Mouse (Mus musculus) liver, embryonic 13.5 days (tissue): ENCODE results near the gene Gdap1l1. TPM values are rescaled to one million over a fixed set of nuclear protein-coding genes. Genes with fewer than 3 reads are reported as not detected.
A peak's percentile ranks its signal among the peaks of the same experiment; 100 is the strongest.

Experiments
- ATAC-seq: fragments of 200-750 bp; cut with Nextera tagmentation; 2 replicates; pipeline ENCODE4 v1.8.0; 2017; ENCODE audit warnings: low read depth, mild to moderate bottlenecking, moderate number of reproducible peaks, moderate library complexity
- DNase-seq: peaks from one replicate; pipeline ENCODE4 v3.0.0; 2022
- H3K27ac ChIP-seq: fragments of 300-500 bp; sonication (generic); 2 replicates; pipeline ENCODE4 v1.5.1; 2015; ENCODE audit warnings: moderate library complexity, mild to moderate bottlenecking, inconsistent platforms
- H3K27me3 ChIP-seq: fragments of 300-500 bp; sonication (generic); 2 replicates; pipeline ENCODE4 v1.6.1; 2015; ENCODE audit warnings: mild to moderate bottlenecking, inconsistent platforms
- H3K36me3 ChIP-seq: fragments of 300-500 bp; sonication (generic); 2 replicates; pipeline ENCODE4 v1.6.1; 2015; ENCODE audit warnings: mild to moderate bottlenecking, inconsistent platforms
- H3K4me1 ChIP-seq: fragments of 300-500 bp; sonication (generic); replicated peaks from 2 replicates; pipeline ENCODE4 v1.6.1; 2015; ENCODE audit warnings: inconsistent platforms
- H3K4me2 ChIP-seq: fragments of 300-500 bp; sonication (generic); 2 replicates; pipeline ENCODE4 v1.6.1; 2015; ENCODE audit warnings: inconsistent platforms, mild to moderate bottlenecking, moderate library complexity
- H3K4me3 ChIP-seq: fragments of 300-500 bp; sonication (generic); replicated peaks from 2 replicates; pipeline ENCODE4 v1.5.1; 2015; ENCODE audit warnings: mild to moderate bottlenecking, inconsistent platforms
- H3K9ac ChIP-seq: fragments of 300-500 bp; sonication (generic); 2 replicates; pipeline ENCODE4 v1.6.1; 2015; ENCODE audit warnings: mild to moderate bottlenecking, inconsistent platforms
- H3K9me3 ChIP-seq: fragments of 300-500 bp; sonication (generic); replicated peaks from 2 replicates; pipeline ENCODE4 v1.6.1; 2016; ENCODE audit warnings: inconsistent platforms
- WGBS: fragments of 180-500 bp; shearing (Covaris S2); methylation state at CpG from one replicate; pipeline ENCODE4 v1.1.7; 2015; ENCODE audit not compliant: insufficient replicate concordance; 5-methylcytosine and 5-hydroxymethylcytosine counted together
- polyA plus RNA-seq: library from polyadenylated mRNA; unstranded; fragments of >200 nt; fragmentation: Nextera tagmentation; extraction: Ambion mirVana; gene quantifications from 2 replicates; pipeline ENCODE4 v1.2.1, GENCODE M21; 2015

The Gdap1l1 gene
- polyA plus RNA-seq, 1 experiment from 2014 or later: 0.35 TPM

- H3K9ac ChIP-seq: no peak within 1 kb of the TSS
- DNase-seq (no peak), ATAC-seq (no peak)
- H3K27me3 ChIP-seq: no peaks in the 10 kb centered on the region; the same call in 1 of the 2 replicates
- H3K4me1 ChIP-seq: peaks cover 20% of the 10 kb centered on the region
- H3K27ac ChIP-seq: no peak within 1 kb of the TSS
- no peak within 1 kb of the TSS for H3K4me2 ChIP-seq
- no peaks in the 10 kb centered on the region for H3K36me3 ChIP-seq
- no peaks in the 10 kb centered on the region for H3K9me3 ChIP-seq
- 69% methylated on average over 6 of the region's 6 CpGs for WGBS
- H3K4me3 ChIP-seq: no peak within 1 kb of the TSS
Observed at GRCm38 (mm10) chr2:163424597-163424996, 13.7 kb upstream of the Gdap1l1 start, which contains the start of gene Oser1. Gene Oser1, minus strand, starts transcription at chr2:163424697.

- no peak for ATAC-seq
- H3K27ac ChIP-seq: no peak overlapping the region
- 35% methylated on average over 4 of the region's 4 CpGs for WGBS
- no peak overlapping the region for H3K4me2 ChIP-seq
- H3K9me3 ChIP-seq: no peaks in the 10 kb centered on the region
- no peak overlapping the region for H3K4me3 ChIP-seq
- no peak overlapping the region for H3K9ac ChIP-seq
- no peaks in the 10 kb centered on the region; the same call in 1 of the 2 replicates for H3K27me3 ChIP-seq
- no peaks in the 10 kb centered on the region for H3K36me3 ChIP-seq
- no peak for DNase-seq
- H3K4me1 ChIP-seq: no peaks in the 10 kb centered on the region
Observed at GRCm38 (mm10) chr2:163428346-163429011, 9.8 kb upstream of the Gdap1l1 start.

DNA sequence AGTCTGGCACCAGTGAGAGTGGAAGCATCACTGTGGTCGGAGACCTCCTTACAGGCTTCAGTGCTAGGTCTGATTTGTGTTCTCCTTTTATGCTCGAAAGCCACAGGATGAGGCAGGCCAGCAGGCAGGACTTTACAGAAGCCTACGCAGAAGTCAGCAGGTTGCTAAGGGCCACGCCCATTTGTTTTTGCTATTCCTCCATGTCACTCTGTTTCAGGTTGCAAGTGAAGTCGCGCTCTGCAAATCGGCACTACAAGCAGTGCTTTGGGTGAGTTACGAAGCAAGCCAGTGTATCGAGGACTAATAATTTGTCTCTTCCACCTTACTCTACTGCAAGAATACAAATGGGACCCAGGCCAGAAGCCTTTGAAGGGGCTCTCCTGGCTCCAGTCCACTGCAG lies 7.0 kb upstream of the Gdap1l1 start:
- no peaks in the 10 kb centered on the region for H3K4me1 ChIP-seq
- H3K4me2 ChIP-seq: no peak overlapping the region
- WGBS: 66% methylated on average over 9 of the region's 9 CpGs
- H3K27ac ChIP-seq: no peak overlapping the region
- H3K4me3 ChIP-seq: no peak overlapping the region
- no peak for ATAC-seq
- no peak overlapping the region for H3K9ac ChIP-seq
- no peaks in the 10 kb centered on the region for H3K36me3 ChIP-seq
- no peaks in the 10 kb centered on the region; the same call in 1 of the 2 replicates for H3K27me3 ChIP-seq
- DNase-seq: no peak
- no peaks in the 10 kb centered on the region for H3K9me3 ChIP-seq

GRCm38 (mm10) chr2:163433971-163434370 lies 4.3 kb upstream of the Gdap1l1 start:
- H3K4me2 ChIP-seq: no peak overlapping the region
- H3K27ac ChIP-seq: no peak overlapping the region
- 13% methylated on average over 4 of the region's 4 CpGs for WGBS
- no peak overlapping the region for H3K4me3 ChIP-seq
- ATAC-seq: no peak
- no peak overlapping the region for H3K9ac ChIP-seq
- no peak for DNase-seq
- no peaks in the 10 kb centered on the region for H3K4me1 ChIP-seq
- peaks cover 22% of the 10 kb centered on the region for H3K27me3 ChIP-seq
- H3K36me3 ChIP-seq: no peaks in the 10 kb centered on the region
- no peaks in the 10 kb centered on the region for H3K9me3 ChIP-seq

DNA sequence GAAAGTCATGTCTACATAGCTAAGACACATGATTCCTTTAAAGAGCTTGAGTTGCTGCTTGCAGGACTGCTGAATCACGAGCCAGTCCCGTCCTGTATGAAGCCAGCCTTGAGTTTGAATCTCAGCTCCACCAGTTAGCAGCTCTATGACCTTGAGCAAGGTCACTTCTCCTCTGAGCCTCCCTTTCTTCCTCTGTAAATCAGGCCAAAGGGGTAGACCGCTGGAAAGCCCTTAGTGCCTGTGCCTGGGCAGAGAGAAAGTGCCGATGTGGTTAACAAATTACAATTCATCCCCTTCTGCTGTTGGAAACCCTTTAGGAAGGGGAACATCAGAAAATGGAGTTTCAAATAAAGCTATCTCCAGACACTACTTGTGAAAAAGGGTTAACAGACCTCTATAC lies 476 bp upstream of the Gdap1l1 start:
- no peak overlapping the region for H3K9ac ChIP-seq
- DNase-seq: no peak
- 39% methylated on average over 4 of the region's 4 CpGs for WGBS
- H3K36me3 ChIP-seq: no peaks in the 10 kb centered on the region
- no peaks in the 10 kb centered on the region for H3K9me3 ChIP-seq
- no peak overlapping the region for H3K4me2 ChIP-seq
- no peaks in the 10 kb centered on the region for H3K4me1 ChIP-seq
- no peak for ATAC-seq
- no peak overlapping the region for H3K4me3 ChIP-seq
- H3K27me3 ChIP-seq: peaks cover 40% of the 10 kb centered on the region
- H3K27ac ChIP-seq: no peak overlapping the region

- Histone ChIP-seq H3K27me3 (peaks cover 40% of the 10 kb centered on the region), H3K36me3 (no peaks in the 10 kb centered on the region), H3K4me1 (no peaks in the 10 kb centered on the region), H3K9ac (no peak overlapping the region), H3K4me2 (0 out of 2 replicates have a peak overlapping the region, but pooled peaks have one; percentile 13), H3K9me3 (no peaks in the 10 kb centered on the region), H3K27ac (no peak overlapping the region), H3K4me3 (peak overlapping the region; percentile 12; the same call in 1 of the 2 replicates)
- 4% methylated on average over 30 of the region's 30 CpGs for WGBS
- ATAC-seq (no peak), DNase-seq (no peak)
Observed at GRCm38 (mm10) chr2:163438619-163439451, 559 bp downstream of the Gdap1l1 start.

DNA sequence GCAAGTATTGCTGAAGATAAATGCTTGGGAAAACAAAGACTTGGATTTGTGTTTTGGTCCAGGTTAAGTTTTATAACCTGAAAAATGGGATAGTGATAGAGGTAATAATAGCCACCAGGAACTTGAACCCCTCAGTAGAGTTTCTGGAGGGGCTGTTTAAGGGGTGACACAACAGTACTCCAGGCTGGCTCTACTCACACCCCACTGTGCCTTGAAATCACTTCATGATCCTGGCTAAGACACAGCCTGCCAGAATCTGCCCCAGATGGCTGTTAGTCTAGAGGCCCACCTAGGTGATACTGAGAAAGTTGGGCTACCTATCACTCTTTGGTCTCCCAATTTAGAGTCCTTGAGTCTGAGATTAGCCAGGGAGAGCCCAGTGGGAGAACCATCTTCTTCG lies 1.2 kb downstream of the Gdap1l1 start:
- Histone ChIP-seq H3K4me2 (no peak overlapping the region), H3K4me3 (no peak overlapping the region), H3K36me3 (no peaks in the 10 kb centered on the region), H3K27me3 (peaks cover 40% of the 10 kb centered on the region), H3K4me1 (no peaks in the 10 kb centered on the region), H3K9ac (no peak overlapping the region), H3K27ac (no peak overlapping the region), H3K9me3 (no peaks in the 10 kb centered on the region)
- 32% methylated on average over 1 of the region's 1 CpGs for WGBS
- DNase-seq (no peak), ATAC-seq (no peak)

- Histone ChIP-seq H3K4me1 (no peaks in the 10 kb centered on the region), H3K9me3 (no peaks in the 10 kb centered on the region), H3K27ac (no peak overlapping the region), H3K36me3 (no peaks in the 10 kb centered on the region), H3K4me3 (no peak overlapping the region), H3K9ac (no peak overlapping the region), H3K27me3 (peaks cover 22% of the 10 kb centered on the region), H3K4me2 (no peak overlapping the region)
- DNase-seq (no peak), ATAC-seq (no peak)
- WGBS: 47% methylated on average over 6 of the region's 6 CpGs
Observed at GRCm38 (mm10) chr2:163443543-163443942, 5.3 kb downstream of the Gdap1l1 start.

- H3K27me3 ChIP-seq: peaks cover 17% of the 10 kb centered on the region
- no peak overlapping the region for H3K4me2 ChIP-seq
- no peak overlapping the region for H3K27ac ChIP-seq
- no peaks in the 10 kb centered on the region for H3K36me3 ChIP-seq
- ATAC-seq (no peak), DNase-seq (no peak)
- no peaks in the 10 kb centered on the region for H3K9me3 ChIP-seq
- WGBS: 57% methylated on average over 7 of the region's 7 CpGs
- H3K4me1 ChIP-seq: no peaks in the 10 kb centered on the region
- no peak overlapping the region for H3K4me3 ChIP-seq
- H3K9ac ChIP-seq: no peak overlapping the region
Observed at GRCm38 (mm10) chr2:163444017-163444416, 5.7 kb downstream of the Gdap1l1 start.

- Histone ChIP-seq H3K9ac (no peak overlapping the region), H3K36me3 (no peaks in the 10 kb centered on the region), H3K4me1 (no peaks in the 10 kb centered on the region), H3K4me2 (no peak overlapping the region), H3K9me3 (no peaks in the 10 kb centered on the region), H3K4me3 (no peak overlapping the region), H3K27ac (no peak overlapping the region), H3K27me3 (no peaks in the 10 kb centered on the region)
- 63% methylated on average over 12 of the region's 12 CpGs for WGBS
- ATAC-seq: no peak
- no peak for DNase-seq
Observed at GRCm38 (mm10) chr2:163447375-163447774, 9.1 kb downstream of the Gdap1l1 start.

DNA sequence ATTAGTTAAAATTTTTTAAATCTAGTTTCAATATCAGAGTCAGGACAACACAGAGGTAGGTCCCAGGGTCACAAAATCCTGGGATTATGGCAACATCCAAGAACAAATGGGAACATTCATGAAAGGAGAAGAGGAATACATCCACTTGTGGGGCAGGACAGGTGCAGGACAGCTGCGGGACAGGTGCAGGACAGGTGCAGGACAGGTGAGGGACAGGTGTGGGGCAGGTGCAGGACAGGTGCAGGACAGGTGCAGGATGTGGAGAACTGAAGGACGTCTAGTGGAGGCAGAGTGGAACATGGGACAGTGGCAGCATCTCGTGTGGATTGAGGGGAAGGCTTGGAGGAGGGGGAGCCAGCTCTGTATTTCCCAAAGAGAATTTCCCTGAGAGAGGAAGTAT lies 11.0 kb downstream of the Gdap1l1 start:
- Histone ChIP-seq H3K4me3 (no peak overlapping the region), H3K4me2 (no peak overlapping the region), H3K4me1 (no peaks in the 10 kb centered on the region), H3K9me3 (no peaks in the 10 kb centered on the region), H3K9ac (no peak overlapping the region), H3K36me3 (no peaks in the 10 kb centered on the region), H3K27ac (no peak overlapping the region), H3K27me3 (no peaks in the 10 kb centered on the region)
- ATAC-seq: no peak
- no peak for DNase-seq
- WGBS: 39% methylated on average over 3 of the region's 3 CpGs
